Mouse (Mus musculus): Measurements from ENCODE around the gene Cmc4. TPM values are rescaled to one million over a fixed set of nuclear protein-coding genes. Genes with fewer than 3 reads are reported as not detected.

Gene Cmc4
- polyA plus RNA-seq, 1 experiment from 2014 or later: 20.5 TPM

DNA sequence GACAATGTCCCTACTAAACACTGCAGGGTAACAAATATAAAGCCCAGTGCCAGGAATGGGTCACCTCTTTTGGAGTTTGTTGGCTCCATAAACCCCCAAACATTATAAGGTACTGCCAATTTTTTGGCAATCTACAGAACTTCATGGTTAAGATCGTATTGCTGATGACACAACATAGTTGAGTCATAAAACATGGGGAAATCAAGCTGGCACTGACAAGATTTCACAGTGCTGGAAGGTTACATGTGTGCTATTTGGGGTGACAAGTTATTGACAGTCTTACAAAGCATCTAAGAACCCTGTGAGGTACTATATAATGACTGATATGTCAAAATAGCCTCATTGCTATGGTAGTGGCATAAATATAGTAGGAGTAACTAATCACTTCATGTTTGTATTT, 35.2 kb downstream of the Cmc4 start:
- ATAC-seq (ENCODE audit: low read depth) (no peak), DNase-seq (ENCODE audit: low spot score) (no peak)
- 85% methylated on average over 1 of the region's 1 CpGs for WGBS
- Histone ChIP-seq H3K27me3 (replicated peaks; ENCODE audit: control insufficient read depth, insufficient read depth, low read length) (no peaks in the 10 kb centered on the region), H3K9me3 (ENCODE audit: control insufficient read depth, low read length) (no peaks in the 10 kb centered on the region), H3K9ac (ENCODE audit: low read depth, low read length) (no peak overlapping the region), H3K4me3 (ENCODE audit: low read depth, low read length) (no peak overlapping the region), H3K27ac (replicated peaks; ENCODE audit: low read depth, low read length) (no peak overlapping the region), H3K4me2 (ENCODE audit: low read depth, low read length) (no peak overlapping the region), H3K4me1 (ENCODE audit: control insufficient read depth, insufficient read depth, low read length) (no peaks in the 10 kb centered on the region), H3K36me3 (ENCODE audit: control insufficient read depth, insufficient read depth, low read length) (no peaks in the 10 kb centered on the region)

DNA sequence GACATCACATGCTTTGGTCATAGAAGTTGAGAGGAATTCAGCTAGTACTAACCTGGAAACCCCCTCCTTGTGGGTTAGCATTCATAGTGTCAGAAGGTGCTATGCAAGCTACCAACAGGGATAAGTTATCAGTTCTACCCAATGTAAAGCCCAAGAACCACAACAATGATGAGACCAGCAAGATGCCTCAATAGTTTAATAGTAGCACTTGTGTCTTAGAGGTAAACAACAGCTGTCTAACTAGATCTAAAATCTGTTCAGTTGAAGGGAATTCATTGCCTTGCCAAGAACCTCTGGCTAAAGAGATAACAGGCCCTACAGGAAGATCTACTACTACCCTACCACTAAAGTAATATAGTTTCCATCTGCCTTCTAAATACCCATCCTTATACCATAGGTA, 39.6 kb downstream of the Cmc4 start:
- Histone ChIP-seq H3K4me1 (ENCODE audit: control insufficient read depth, insufficient read depth, low read length) (no peaks in the 10 kb centered on the region), H3K27me3 (replicated peaks; ENCODE audit: control insufficient read depth, insufficient read depth, low read length) (no peaks in the 10 kb centered on the region), H3K4me2 (ENCODE audit: low read depth, low read length) (no peak overlapping the region), H3K9me3 (ENCODE audit: control insufficient read depth, low read length) (no peaks in the 10 kb centered on the region), H3K4me3 (ENCODE audit: low read depth, low read length) (no peak overlapping the region), H3K27ac (replicated peaks; ENCODE audit: low read depth, low read length) (no peak overlapping the region), H3K36me3 (ENCODE audit: control insufficient read depth, insufficient read depth, low read length) (no peaks in the 10 kb centered on the region), H3K9ac (ENCODE audit: low read depth, low read length) (no peak overlapping the region)
- ATAC-seq (ENCODE audit: low read depth) (no peak), DNase-seq (ENCODE audit: low spot score) (no peak)

DNA sequence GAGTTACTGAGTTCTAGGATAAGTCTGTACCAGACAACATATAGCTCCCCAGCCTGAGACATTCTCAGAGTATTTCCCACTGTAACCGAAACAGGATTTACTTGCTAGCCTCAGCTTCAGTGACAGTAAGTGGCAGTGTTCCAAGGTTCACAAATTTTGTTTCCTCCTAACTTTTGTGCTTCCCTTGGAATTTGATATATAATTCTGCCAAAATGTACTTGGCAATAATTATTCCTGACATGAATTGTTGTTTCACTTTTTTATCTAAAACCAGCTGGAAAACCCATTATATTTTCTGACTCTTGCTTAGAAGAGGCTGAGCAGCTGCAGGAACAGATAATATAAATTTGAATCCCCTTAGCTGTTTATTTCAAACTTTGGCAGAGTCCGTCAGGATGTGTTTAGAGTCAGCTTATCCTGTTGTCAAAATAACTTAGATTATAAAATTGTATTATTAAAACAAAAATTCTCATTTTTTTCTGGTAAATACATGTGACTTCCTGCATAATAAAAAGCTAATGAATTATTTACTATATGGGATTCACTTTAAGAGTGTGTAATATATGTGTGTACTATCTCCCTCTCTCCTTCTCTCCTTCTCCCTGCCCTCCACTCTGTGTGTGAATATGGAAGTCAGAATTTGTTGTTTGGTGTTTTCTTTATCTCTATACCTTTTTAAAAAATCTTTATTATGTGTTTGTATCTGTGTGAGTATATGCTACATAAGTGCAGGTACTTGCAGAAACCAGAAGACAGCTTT, 43.5 kb downstream of the Cmc4 start:
- DNase-seq (ENCODE audit: low spot score): peak; percentile 27
- Histone ChIP-seq H3K27ac (replicated peaks; ENCODE audit: low read depth, low read length) (no peak overlapping the region), H3K4me1 (ENCODE audit: control insufficient read depth, insufficient read depth, low read length) (no peaks in the 10 kb centered on the region), H3K27me3 (replicated peaks; ENCODE audit: control insufficient read depth, insufficient read depth, low read length) (no peaks in the 10 kb centered on the region), H3K9me3 (ENCODE audit: control insufficient read depth, low read length) (no peaks in the 10 kb centered on the region), H3K36me3 (ENCODE audit: control insufficient read depth, insufficient read depth, low read length) (no peaks in the 10 kb centered on the region), H3K9ac (ENCODE audit: low read depth, low read length) (no peak overlapping the region), H3K4me2 (ENCODE audit: low read depth, low read length) (no peak overlapping the region), H3K4me3 (ENCODE audit: low read depth, low read length) (no peak overlapping the region)
- 68% methylated on average over 2 of the region's 2 CpGs for WGBS
- ATAC-seq (ENCODE audit: low read depth): no peak

DNA sequence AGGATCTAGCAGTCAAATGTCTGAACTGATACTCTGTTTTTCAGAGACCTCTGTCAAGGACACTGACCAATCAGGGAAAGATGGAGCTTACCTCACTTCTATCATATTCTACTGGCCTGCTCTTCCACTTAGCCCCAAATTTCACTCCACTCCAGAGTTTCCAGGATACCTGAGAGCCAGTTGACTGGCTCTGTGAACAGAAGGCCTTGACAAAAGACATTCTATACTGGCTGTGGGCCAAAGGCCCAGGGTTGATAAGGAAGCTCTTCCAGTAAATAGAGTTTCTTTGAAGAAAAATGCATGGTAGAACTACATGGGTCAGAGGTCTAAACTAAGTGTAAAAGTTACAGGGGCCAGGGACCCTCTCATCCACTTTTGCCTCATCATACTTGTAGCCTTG, 46.2 kb downstream of the Cmc4 start:
- Histone ChIP-seq H3K4me2 (ENCODE audit: low read depth, low read length) (no peak overlapping the region), H3K36me3 (ENCODE audit: control insufficient read depth, insufficient read depth, low read length) (no peaks in the 10 kb centered on the region), H3K4me3 (ENCODE audit: low read depth, low read length) (no peak overlapping the region), H3K4me1 (ENCODE audit: control insufficient read depth, insufficient read depth, low read length) (no peaks in the 10 kb centered on the region), H3K27me3 (replicated peaks; ENCODE audit: control insufficient read depth, insufficient read depth, low read length) (no peaks in the 10 kb centered on the region), H3K9me3 (ENCODE audit: control insufficient read depth, low read length) (no peaks in the 10 kb centered on the region), H3K27ac (replicated peaks; ENCODE audit: low read depth, low read length) (no peak overlapping the region), H3K9ac (ENCODE audit: low read depth, low read length) (no peak overlapping the region)
- no peak for DNase-seq (ENCODE audit: low spot score)
- no peak for ATAC-seq (ENCODE audit: low read depth)

Other genes with a start within 250 kb of the Cmc4 start
- gene Fundc2, start 34.2 kb downstream of the Cmc4 start, polyA plus RNA-seq (2014; fragmentation: Nextera tagmentation; extraction: Ambion mirVana): 83.9 and 85.9 TPM in 2 replicates
- gene F8, start 34.0 kb downstream of the Cmc4 start, polyA plus RNA-seq (2014; fragmentation: Nextera tagmentation; extraction: Ambion mirVana): 2.4 and 2.7 TPM in 2 replicates
- 5.7 and 8.0 TPM in 2 replicates for gene Mtcp1, start within 50 bp of the Cmc4 start, polyA plus RNA-seq (2014; fragmentation: Nextera tagmentation; extraction: Ambion mirVana)
- gene Brcc3, start within 50 bp of the Cmc4 start, polyA plus RNA-seq (2014; fragmentation: Nextera tagmentation; extraction: Ambion mirVana): 46.6 and 49.2 TPM in 2 replicates
- gene Vbp1, start 97.7 kb upstream of the Cmc4 start, polyA plus RNA-seq (2014; fragmentation: Nextera tagmentation; extraction: Ambion mirVana): 145 and 147 TPM in 2 replicates
- gene Rab39b, start 161.6 kb upstream of the Cmc4 start, polyA plus RNA-seq (2014; fragmentation: Nextera tagmentation; extraction: Ambion mirVana): 2.0 and 2.3 TPM in 2 replicates

All from embryonic facial prominence, embryonic 14.5 days (tissue).